Mouse (Mus musculus) C2C12 (cell line): ENCODE measurements around the gene March4.

Source experiments
- CTCF ChIP-seq: IDR thresholded peaks from one replicate; pipeline ENCODE4 v1.5.1; 2011; ENCODE audit not compliant: control insufficient read depth, insufficient read depth, insufficient read length
- MAX ChIP-seq: IDR thresholded peaks from one replicate; pipeline ENCODE4 v1.6.1; 2011; ENCODE audit warnings: mild to moderate bottlenecking, control low read depth
- MYOG ChIP-seq: IDR thresholded peaks from one replicate; pipeline ENCODE4 v1.6.1; 2011; ENCODE audit not compliant: control insufficient read depth, insufficient read length; ENCODE audit errors: extremely low read depth
- USF1 ChIP-seq: IDR thresholded peaks from one replicate; pipeline ENCODE4 v1.6.1; 2011; ENCODE audit warnings: low read depth, mild to moderate bottlenecking, control low read depth, moderate library complexity

- TF ChIP-seq CTCF (no peak), USF1 (no peak), MAX (no peak), MYOG (no peak)
Observed at GRCm38 (mm10) chr1:72510778-72511520, 25.8 kb downstream of the March4 start.
